Comparison of ENCODE assay signal across 8 mouse cellular contexts in genomic region chr8:48555546-48556141, GRCm38 (mm10).
A peak's percentile ranks its signal among the peaks of the same experiment; 100 is the strongest.
DNase-seq lines count a peak whose midpoint lies in the region; ATAC-seq and TF ChIP-seq lines count a peak whose summit lies in the region.

No protein-coding gene starts in this region.

- peak overlapping the region; percentile 64 for H3K9ac ChIP-seq in intestine, embryonic 15.5 days
- peak overlapping the region; percentile 88 for H3K9ac ChIP-seq in limb, embryonic 12.5 days (replicated peaks)
- peak overlapping the region; percentile 76 for H3K9ac ChIP-seq in neural tube, embryonic 14.5 days (replicated peaks; ENCODE audit: low read depth, low read length)

- no peaks in the 10 kb centered on the region for H3K9me3 ChIP-seq in intestine, embryonic 15.5 days
- H3K9me3 ChIP-seq in limb, embryonic 12.5 days, result no peaks in the 10 kb centered on the region
- no peaks in the 10 kb centered on the region for H3K9me3 ChIP-seq in neural tube, embryonic 14.5 days (ENCODE audit: control insufficient read depth, low read length)

- H3K27me3 ChIP-seq in spleen, adult 2 months (ENCODE audit: control insufficient read depth, insufficient read depth, low read length), result peaks cover 4% of the 10 kb centered on the region
- no peaks in the 10 kb centered on the region for H3K27me3 ChIP-seq in intestine, embryonic 15.5 days (replicated peaks)
- H3K27me3 ChIP-seq in limb, embryonic 12.5 days, result no peaks in the 10 kb centered on the region
- no peaks in the 10 kb centered on the region for H3K27me3 ChIP-seq in neural tube, embryonic 14.5 days (ENCODE audit: control insufficient read depth, insufficient read depth, low read length)

- no peak for DNase-seq in spleen, adult 2 months (ENCODE audit: low read depth in 1 of 2, low spot score in 2 of 2)
- DNase-seq in spleen, postnatal 10 days (ENCODE audit: low spot score in 2 of 2), result no peak
- peak; percentile 81 for DNase-seq in embryo, embryonic 10 days (ENCODE audit: low spot score)
- peak; percentile 48 for DNase-seq in gastrocnemius, postnatal 14 days
- DNase-seq in c-Kit-positive CD71-positive TER-119-positive erythroid progenitor cells, embryonic 14.5 days (ENCODE audit: low spot score), result no peak

- peak; percentile 87 for ATAC-seq in intestine, embryonic 15.5 days
- peak; percentile 78 for ATAC-seq in limb, embryonic 12.5 days (ENCODE audit: insufficient number of reproducible peaks, insufficient read depth, low FRiP score, low TSS enrichment, low read depth)
- ATAC-seq in neural tube, embryonic 14.5 days (ENCODE audit: low read depth), result peak; percentile 85

- H3K4me3 ChIP-seq in spleen, adult 2 months (ENCODE audit: extremely low read depth, insufficient read depth, insufficient read length), result peak overlapping the region; percentile 23
- H3K4me3 ChIP-seq in intestine, embryonic 15.5 days (replicated peaks), result peak overlapping the region; percentile 85
- H3K4me3 ChIP-seq in limb, embryonic 12.5 days (replicated peaks), result peak overlapping the region; percentile 75
- H3K4me3 ChIP-seq in neural tube, embryonic 14.5 days (ENCODE audit: low read depth, low read length), result peak overlapping the region; percentile 68

- no peak overlapping the region for H3K27ac ChIP-seq in spleen, adult 2 months (ENCODE audit: insufficient read depth, low read length)
- peak overlapping the region; percentile 92 for H3K27ac ChIP-seq in intestine, embryonic 15.5 days
- peak overlapping the region; percentile 99 for H3K27ac ChIP-seq in limb, embryonic 12.5 days
- peak overlapping the region; percentile 95 for H3K27ac ChIP-seq in neural tube, embryonic 14.5 days (ENCODE audit: low read depth, low read length)

- intact Hi-C loops in gastrocnemius, postnatal 14 days (cut with DNase I; ENCODE audit: low total_unique reads), result no loop called here

- WGBS in spleen, adult 2 months, result 2% methylated on average over 55 of the region's 55 CpGs
- WGBS in intestine, embryonic 15.5 days, result under 1% methylated on average over 55 of the region's 55 CpGs
- WGBS in limb, embryonic 12.5 days, result under 1% methylated on average over 51 of the region's 55 CpGs
- under 1% methylated on average over 55 of the region's 55 CpGs for WGBS in neural tube, embryonic 14.5 days

- H3K36me3 ChIP-seq in spleen, adult 2 months (ENCODE audit: control insufficient read depth, insufficient read depth, low read length), result no peaks in the 10 kb centered on the region
- H3K36me3 ChIP-seq in intestine, embryonic 15.5 days, result no peaks in the 10 kb centered on the region
- H3K36me3 ChIP-seq in limb, embryonic 12.5 days, result no peaks in the 10 kb centered on the region
- H3K36me3 ChIP-seq in neural tube, embryonic 14.5 days (ENCODE audit: control insufficient read depth, insufficient read depth, low read length), result no peaks in the 10 kb centered on the region

- no peak for TF ChIP-seq POLR2A in spleen, adult 2 months (IDR thresholded peaks at IDR 0.05; ENCODE audit: low read depth, low read length)

- no peaks in the 10 kb centered on the region for H3K4me1 ChIP-seq in spleen, adult 2 months (ENCODE audit: control insufficient read depth, insufficient read depth, insufficient read length)
- no peaks in the 10 kb centered on the region for H3K4me1 ChIP-seq in intestine, embryonic 15.5 days (replicated peaks)
- H3K4me1 ChIP-seq in limb, embryonic 12.5 days (replicated peaks), result peaks cover 16% of the 10 kb centered on the region
- H3K4me1 ChIP-seq in neural tube, embryonic 14.5 days (ENCODE audit: control insufficient read depth, insufficient read depth, low read length), result 0 out of 2 replicates have a peak, but pooled peaks cover 3% of the 10 kb centered on the region

- H3K4me2 ChIP-seq in intestine, embryonic 15.5 days (replicated peaks), result peak overlapping the region; percentile 93
- H3K4me2 ChIP-seq in limb, embryonic 12.5 days, result peak overlapping the region; percentile 63
- peak overlapping the region; percentile 85 for H3K4me2 ChIP-seq in neural tube, embryonic 14.5 days (ENCODE audit: low read depth, low read length)

- no peak for TF ChIP-seq CTCF in spleen, adult 2 months (IDR thresholded peaks at IDR 0.05; ENCODE audit: extremely low read depth, insufficient read depth, insufficient read length, insufficient replicate concordance)

Comparison
In these comparisons a context has a peak if more than half of its experiments do, and no peak if none do; other contexts are left out.
1. DNase-seq: peak in embryo, embryonic 10 days (single experiment) and gastrocnemius, postnatal 14 days (single experiment); none in spleen, adult 2 months (0 of 2), spleen, postnatal 10 days (0 of 2) and c-Kit-positive CD71-positive TER-119-positive erythroid progenitor cells, embryonic 14.5 days (single experiment).
2. H3K4me3 ChIP-seq: peak in every context shown above with its lines; median percentile 85 in intestine, embryonic 15.5 days; 75 in limb, embryonic 12.5 days; 68 in neural tube, embryonic 14.5 days; 23 in spleen, adult 2 months.
3. Peak in every context shown above with its lines, with median percentiles within 50 percentile points of each other: ATAC-seq, H3K4me2 ChIP-seq and H3K9ac ChIP-seq.